Mouse (Mus musculus): Measurements from ENCODE around the gene Ypel2. TPM values are rescaled to one million over a fixed set of nuclear protein-coding genes. Genes with fewer than 3 reads are reported as not detected.

The Ypel2 gene
- polyA plus RNA-seq, 1 experiment from 2014 or later: 7.1 TPM

- Histone ChIP-seq H3K27ac (ENCODE audit: low read length) (no peak overlapping the region), H3K4me3 (replicated peaks; ENCODE audit: low read length) (no peak overlapping the region), H3K9me3 (ENCODE audit: control insufficient read depth, low read length) (no peaks in the 10 kb centered on the region), H3K4me2 (ENCODE audit: low read length) (no peak overlapping the region), H3K36me3 (ENCODE audit: control insufficient read depth, insufficient read depth) (no peaks in the 10 kb centered on the region), H3K9ac (replicated peaks; ENCODE audit: low read depth, low read length) (no peak overlapping the region), H3K27me3 (replicated peaks; ENCODE audit: control insufficient read depth, insufficient read depth, low read length) (no peaks in the 10 kb centered on the region), H3K4me1 (replicated peaks; ENCODE audit: control insufficient read depth, insufficient read depth, low read length) (peaks cover 17% of the 10 kb centered on the region)
- 89% methylated on average over 9 of the region's 9 CpGs for WGBS
- no peak for ATAC-seq
Observed at GRCm38 (mm10) chr11:86967506-86967905, 26.0 kb downstream of the Ypel2 start.

- ATAC-seq: no peak
- H3K36me3 ChIP-seq (ENCODE audit: control insufficient read depth, insufficient read depth): no peaks in the 10 kb centered on the region
- 92% methylated on average over 3 of the region's 3 CpGs for WGBS
Observed at GRCm38 (mm10) chr11:86966696-86967095, 26.8 kb downstream of the Ypel2 start.

GRCm38 (mm10) chr11:86965079-86965478 lies 28.4 kb downstream of the Ypel2 start:
- Histone ChIP-seq H3K9me3 (ENCODE audit: control insufficient read depth, low read length) (no peaks in the 10 kb centered on the region), H3K4me1 (replicated peaks; ENCODE audit: control insufficient read depth, insufficient read depth, low read length) (peaks cover 17% of the 10 kb centered on the region), H3K4me3 (replicated peaks; ENCODE audit: low read length) (no peak overlapping the region), H3K36me3 (ENCODE audit: control insufficient read depth, insufficient read depth) (no peaks in the 10 kb centered on the region), H3K4me2 (ENCODE audit: low read length) (no peak overlapping the region), H3K9ac (replicated peaks; ENCODE audit: low read depth, low read length) (no peak overlapping the region), H3K27ac (ENCODE audit: low read length) (no peak overlapping the region), H3K27me3 (replicated peaks; ENCODE audit: control insufficient read depth, insufficient read depth, low read length) (no peaks in the 10 kb centered on the region)
- 95% methylated on average over 5 of the region's 5 CpGs for WGBS
- no peak for ATAC-seq

More at GRCm38 (mm10) chr11:86966696-86967095, 26.8 kb downstream of the Ypel2 start:
- Histone ChIP-seq H3K4me3 (replicated peaks; ENCODE audit: low read length) (no peak overlapping the region), H3K4me2 (ENCODE audit: low read length) (no peak overlapping the region), H3K4me1 (replicated peaks; ENCODE audit: control insufficient read depth, insufficient read depth, low read length) (peaks cover 17% of the 10 kb centered on the region), H3K27me3 (replicated peaks; ENCODE audit: control insufficient read depth, insufficient read depth, low read length) (no peaks in the 10 kb centered on the region), H3K9ac (replicated peaks; ENCODE audit: low read depth, low read length) (no peak overlapping the region), H3K27ac (ENCODE audit: low read length) (no peak overlapping the region), H3K9me3 (ENCODE audit: control insufficient read depth, low read length) (no peaks in the 10 kb centered on the region)

GRCm38 (mm10) chr11:86963698-86964097 lies 29.8 kb downstream of the Ypel2 start:
- no peak overlapping the region for H3K27ac ChIP-seq (ENCODE audit: low read length)
- no peak overlapping the region for H3K9ac ChIP-seq (replicated peaks; ENCODE audit: low read depth, low read length)
- H3K4me2 ChIP-seq (ENCODE audit: low read length): no peak overlapping the region
- H3K27me3 ChIP-seq (replicated peaks; ENCODE audit: control insufficient read depth, insufficient read depth, low read length): no peaks in the 10 kb centered on the region
- H3K4me1 ChIP-seq (replicated peaks; ENCODE audit: control insufficient read depth, insufficient read depth, low read length): peaks cover 7% of the 10 kb centered on the region
- 89% methylated on average over 10 of the region's 10 CpGs for WGBS
- no peak overlapping the region for H3K4me3 ChIP-seq (replicated peaks; ENCODE audit: low read length)
- ATAC-seq: no peak
- H3K9me3 ChIP-seq (ENCODE audit: control insufficient read depth, low read length): no peaks in the 10 kb centered on the region
- H3K36me3 ChIP-seq (ENCODE audit: control insufficient read depth, insufficient read depth): no peaks in the 10 kb centered on the region

GRCm38 (mm10) chr11:86963027-86963426 lies 30.5 kb downstream of the Ypel2 start:
- Histone ChIP-seq H3K9ac (replicated peaks; ENCODE audit: low read depth, low read length) (no peak overlapping the region), H3K27ac (ENCODE audit: low read length) (no peak overlapping the region), H3K4me1 (replicated peaks; ENCODE audit: control insufficient read depth, insufficient read depth, low read length) (peaks cover 3% of the 10 kb centered on the region; the same call in 1 of the 2 replicates), H3K27me3 (replicated peaks; ENCODE audit: control insufficient read depth, insufficient read depth, low read length) (no peaks in the 10 kb centered on the region), H3K4me2 (ENCODE audit: low read length) (no peak overlapping the region), H3K4me3 (replicated peaks; ENCODE audit: low read length) (no peak overlapping the region), H3K36me3 (ENCODE audit: control insufficient read depth, insufficient read depth) (no peaks in the 10 kb centered on the region), H3K9me3 (ENCODE audit: control insufficient read depth, low read length) (no peaks in the 10 kb centered on the region)
- ATAC-seq: no peak
- WGBS: 67% methylated on average over 1 of the region's 1 CpGs

GRCm38 (mm10) chr11:86962362-86962761 lies 31.1 kb downstream of the Ypel2 start:
- Histone ChIP-seq H3K4me2 (ENCODE audit: low read length) (no peak overlapping the region), H3K4me1 (replicated peaks; ENCODE audit: control insufficient read depth, insufficient read depth, low read length) (peaks cover 3% of the 10 kb centered on the region; the same call in 1 of the 2 replicates), H3K4me3 (replicated peaks; ENCODE audit: low read length) (no peak overlapping the region), H3K9ac (replicated peaks; ENCODE audit: low read depth, low read length) (no peak overlapping the region), H3K27ac (ENCODE audit: low read length) (no peak overlapping the region), H3K36me3 (ENCODE audit: control insufficient read depth, insufficient read depth) (no peaks in the 10 kb centered on the region), H3K9me3 (ENCODE audit: control insufficient read depth, low read length) (no peaks in the 10 kb centered on the region), H3K27me3 (replicated peaks; ENCODE audit: control insufficient read depth, insufficient read depth, low read length) (no peaks in the 10 kb centered on the region)
- no peak for ATAC-seq
- WGBS: 82% methylated on average over 2 of the region's 2 CpGs

- Histone ChIP-seq H3K27ac (ENCODE audit: low read length) (no peak overlapping the region), H3K9me3 (ENCODE audit: control insufficient read depth, low read length) (no peaks in the 10 kb centered on the region), H3K4me3 (replicated peaks; ENCODE audit: low read length) (no peak overlapping the region), H3K4me2 (ENCODE audit: low read length) (no peak overlapping the region), H3K4me1 (replicated peaks; ENCODE audit: control insufficient read depth, insufficient read depth, low read length) (peaks cover 3% of the 10 kb centered on the region; the same call in 1 of the 2 replicates), H3K36me3 (ENCODE audit: control insufficient read depth, insufficient read depth) (no peaks in the 10 kb centered on the region), H3K27me3 (replicated peaks; ENCODE audit: control insufficient read depth, insufficient read depth, low read length) (no peaks in the 10 kb centered on the region), H3K9ac (replicated peaks; ENCODE audit: low read depth, low read length) (no peak overlapping the region)
- WGBS: 87% methylated on average over 11 of the region's 11 CpGs
- no peak for ATAC-seq
Observed at GRCm38 (mm10) chr11:86961510-86962303, 31.8 kb downstream of the Ypel2 start.

- H3K4me3 ChIP-seq (replicated peaks; ENCODE audit: low read length): no peak overlapping the region
- no peak overlapping the region for H3K27ac ChIP-seq (ENCODE audit: low read length)
- 52% methylated on average over 2 of the region's 2 CpGs for WGBS
- H3K9ac ChIP-seq (replicated peaks; ENCODE audit: low read depth, low read length): no peak overlapping the region
- H3K36me3 ChIP-seq (ENCODE audit: control insufficient read depth, insufficient read depth): no peaks in the 10 kb centered on the region
- no peak overlapping the region for H3K4me2 ChIP-seq (ENCODE audit: low read length)
- peaks cover 3% of the 10 kb centered on the region; the same call in 1 of the 2 replicates for H3K4me1 ChIP-seq (replicated peaks; ENCODE audit: control insufficient read depth, insufficient read depth, low read length)
- no peaks in the 10 kb centered on the region for H3K27me3 ChIP-seq (replicated peaks; ENCODE audit: control insufficient read depth, insufficient read depth, low read length)
- no peaks in the 10 kb centered on the region for H3K9me3 ChIP-seq (ENCODE audit: control insufficient read depth, low read length)
- ATAC-seq: no peak
Observed at GRCm38 (mm10) chr11:86960331-86960730, 33.2 kb downstream of the Ypel2 start.

- Histone ChIP-seq H3K4me2 (ENCODE audit: low read length) (no peak overlapping the region), H3K27ac (ENCODE audit: low read length) (no peak overlapping the region), H3K9me3 (ENCODE audit: control insufficient read depth, low read length) (no peaks in the 10 kb centered on the region), H3K4me1 (replicated peaks; ENCODE audit: control insufficient read depth, insufficient read depth, low read length) (peaks cover 3% of the 10 kb centered on the region; the same call in 1 of the 2 replicates), H3K9ac (replicated peaks; ENCODE audit: low read depth, low read length) (no peak overlapping the region), H3K4me3 (replicated peaks; ENCODE audit: low read length) (no peak overlapping the region), H3K27me3 (replicated peaks; ENCODE audit: control insufficient read depth, insufficient read depth, low read length) (no peaks in the 10 kb centered on the region), H3K36me3 (ENCODE audit: control insufficient read depth, insufficient read depth) (no peaks in the 10 kb centered on the region)
- 59% methylated on average over 12 of the region's 12 CpGs for WGBS
- ATAC-seq: no peak
Observed at GRCm38 (mm10) chr11:86958721-86959675, 34.5 kb downstream of the Ypel2 start.
